Mouse (Mus musculus) thymus, postnatal 10 days (tissue): ENCODE data around the gene Aif1l.

ENCODE experiments used
- DNase-seq, 2 experiments: peaks; one replicate each; pipeline ENCODE4 v3.0.0; 2021; ENCODE audit warnings: low spot score in 2 of 2

Gene Aif1l

DNA sequence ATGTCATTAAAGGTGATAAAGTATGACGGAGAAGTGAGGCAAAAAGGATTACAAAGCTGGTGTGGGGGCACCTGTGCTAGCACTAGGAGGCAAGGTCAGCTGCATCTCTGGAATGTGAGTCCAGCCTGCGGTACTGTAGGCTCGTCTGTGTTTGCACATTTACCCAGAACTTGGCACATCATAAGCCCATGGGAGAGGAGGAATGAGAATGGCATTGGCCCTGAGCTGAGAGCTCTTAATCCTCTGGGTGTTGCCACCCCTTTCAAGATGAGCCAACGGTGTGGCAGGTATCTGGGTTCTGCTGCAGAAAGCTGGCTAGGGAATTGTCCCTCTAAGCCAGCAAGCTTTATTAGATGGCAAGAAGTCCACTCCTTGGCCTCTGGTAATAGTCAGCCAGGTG is 69.8 kb downstream of the Aif1l start:
- DNase-seq, result no peak

DNA sequence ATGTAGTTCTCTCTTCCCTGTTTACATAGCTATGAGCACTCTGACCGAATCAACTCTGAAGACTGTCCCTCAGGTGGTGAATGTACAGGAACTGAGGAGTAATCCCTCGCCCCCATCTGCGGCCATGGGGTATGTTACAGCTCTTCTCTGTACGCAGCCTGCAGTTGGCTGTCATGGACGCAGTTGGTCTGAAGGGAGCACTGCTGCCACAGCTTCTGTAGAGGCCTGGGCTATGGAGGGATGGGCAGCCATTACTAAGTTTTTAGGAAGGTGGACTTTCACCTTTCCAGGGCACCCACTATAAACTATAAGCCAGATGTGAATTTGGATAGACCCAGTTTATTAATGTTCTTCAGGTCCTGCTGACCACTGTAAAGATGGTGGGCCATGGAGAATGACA is 70.3 kb downstream of the Aif1l start:
- no peak for DNase-seq
